In genomic region chr6:112404111-112404510, GRCm38 (mm10) we compare ENCODE assay signal across 13 mouse cellular contexts. TPM values are rescaled to one million over a fixed set of nuclear protein-coding genes. Genes with fewer than 3 reads are reported as not detected.
"Had no signal": no experiment of that assay in that cellular context is flagged by ENCODE, and none has a peak within 500 bp of the region (broad histone marks: within the 10 kb centered on the region; RNA-seq: fewer than 3 reads in every experiment).

No protein-coding gene starts in this region.

- DNase-seq: kidney, adult 9 months; kidney, postnatal 14 days; layer of hippocampus, adult 9-11 months; liver, embryonic 13.5 days; lung, adult 2 months; lung, postnatal 14 days; lung, postnatal 4 days; midbrain, embryonic 14.5 days; thymus, postnatal 25 days had no signal

RNA-seq across cellular contexts. Expression of gene Ssu2, which starts 16.3 kb away (rescaled TPM):
- total RNA-seq: liver, adult 2 months; megakaryocyte progenitor cell, adult 5-6 weeks; megakaryocyte-erythroid progenitor cell, adult 5-6 weeks had no signal
- polyA plus RNA-seq: liver, adult 2 months; midbrain, embryonic 14.5 days had no signal

RNA-seq across cellular contexts. Expression of gene Cav3, which starts 55.2 kb away (rescaled TPM):
- total RNA-seq: left cerebral cortex, postnatal 36 days; megakaryocyte progenitor cell, adult 5-6 weeks; megakaryocyte-erythroid progenitor cell, adult 5-6 weeks had no signal
- polyA plus RNA-seq: liver, adult 2 months; midbrain, embryonic 14.5 days had no signal
